Mouse (Mus musculus): ENCODE results near the gene Grip2. TPM values are rescaled to one million over a fixed set of nuclear protein-coding genes. Genes with fewer than 3 reads are reported as not detected.
A peak's percentile ranks its signal among the peaks of the same experiment; 100 is the strongest.

Grip2 gene
- polyA plus RNA-seq, 1 experiment: 20.0 TPM

DNA sequence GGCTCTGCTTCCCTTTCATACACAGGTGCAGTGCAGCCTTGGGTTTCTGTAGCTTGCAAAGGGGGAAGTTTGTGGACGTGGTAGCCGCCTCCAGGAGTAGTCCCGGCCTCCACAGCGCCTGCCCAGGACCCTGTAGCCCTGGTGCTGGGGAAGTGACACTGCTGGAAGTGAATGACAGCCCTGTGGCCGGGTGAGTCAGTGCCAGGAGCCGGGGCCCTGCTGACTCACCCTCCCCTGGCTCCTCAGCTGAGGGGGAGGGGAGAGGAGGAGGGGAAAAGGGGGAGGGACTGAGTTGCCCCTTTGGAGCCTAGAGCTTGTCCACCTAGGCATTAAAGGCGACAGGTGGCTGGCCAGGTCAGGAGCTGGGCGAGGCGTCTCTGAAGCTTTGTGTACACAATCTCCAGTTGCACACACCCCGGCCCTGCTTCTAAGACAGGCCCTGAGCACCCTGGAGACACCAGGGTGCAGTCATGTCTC lies 114.2 kb downstream of the Grip2 start:
- TF ChIP-seq POLR2A (IDR thresholded peaks at IDR 0.05; ENCODE audit: extremely low read depth, insufficient read depth, low read length) (no peak), CTCF (IDR thresholded peaks at IDR 0.05; ENCODE audit: extremely low read depth, insufficient read depth, low read length) (no peak)
- H3K4me1 ChIP-seq (ENCODE audit: control insufficient read depth, insufficient read depth, low read length): peaks cover 10% of the 10 kb centered on the region
- peak overlapping the region; percentile 95 for H3K27ac ChIP-seq (ENCODE audit: insufficient read depth, low read length)
- no peak overlapping the region for H3K4me3 ChIP-seq (ENCODE audit: insufficient read depth, low read length)

DNA sequence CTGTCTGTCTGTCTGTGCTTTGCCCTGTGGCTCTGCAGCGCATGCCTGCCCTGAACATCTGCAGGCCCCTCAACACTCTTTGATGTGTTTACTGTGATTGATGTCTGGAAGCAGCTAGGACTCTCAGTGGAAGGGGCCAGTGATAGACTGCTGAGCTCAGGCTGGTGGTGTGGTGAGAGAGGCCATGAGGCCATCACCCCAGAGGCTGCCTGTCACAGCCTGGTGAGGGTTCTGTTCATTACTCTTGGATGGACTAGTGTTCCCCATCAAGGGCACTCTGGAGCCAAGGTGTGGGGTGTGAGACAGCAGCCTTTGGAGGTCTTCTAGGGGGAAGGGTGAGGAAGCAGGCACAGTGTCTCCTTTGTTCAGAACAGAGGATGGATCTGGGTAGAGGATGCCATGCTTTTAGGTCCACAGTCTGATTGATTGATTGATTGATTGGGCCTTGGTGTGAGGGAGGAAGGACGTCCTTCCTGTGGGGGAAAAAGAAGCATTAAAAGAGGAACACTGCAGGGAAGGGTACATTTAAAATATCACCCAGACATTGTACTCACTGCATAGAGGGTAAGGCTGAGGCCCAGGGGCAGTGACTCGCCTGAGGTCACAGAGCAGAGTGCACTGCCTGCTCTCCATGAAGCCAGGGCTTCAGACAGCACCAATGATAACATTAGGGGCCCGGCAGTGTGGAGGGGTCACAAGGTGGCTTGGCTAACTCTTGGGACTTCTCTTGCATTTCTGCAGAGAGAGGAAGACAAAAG lies 114.8 kb downstream of the Grip2 start:
- Histone ChIP-seq H3K4me1 (ENCODE audit: control insufficient read depth, insufficient read depth, low read length) (peaks cover 13% of the 10 kb centered on the region), H3K4me3 (ENCODE audit: insufficient read depth, low read length) (no peak overlapping the region), H3K27ac (ENCODE audit: insufficient read depth, low read length) (peak overlapping the region; percentile 95)
- TF ChIP-seq POLR2A (IDR thresholded peaks at IDR 0.05; ENCODE audit: extremely low read depth, insufficient read depth, low read length): no peak
- no peak for TF ChIP-seq CTCF (IDR thresholded peaks at IDR 0.05; ENCODE audit: extremely low read depth, insufficient read depth, low read length)

Other genes starting within 250 kb of the Grip2 start
- 94.9 and 105 TPM in 2 replicates for gene Slc6a6, start 143.2 kb downstream of the Grip2 start, polyA plus RNA-seq (2012; rRNA removed)
- 17.7 and 18.5 TPM in 2 replicates for gene Ccdc174, start 50.8 kb upstream of the Grip2 start, polyA plus RNA-seq (2012; rRNA removed)
- gene 4930590J08Rik, start 75.6 kb upstream of the Grip2 start, polyA plus RNA-seq (2012; rRNA removed): 2.2 and 2.9 TPM in 2 replicates
- gene Fgd5, start 151.6 kb upstream of the Grip2 start, polyA plus RNA-seq (2012; rRNA removed): 4.0 and 5.0 TPM in 2 replicates